Mouse (Mus musculus): ENCODE measurements at regions not wholly inside any gene's neighbourhood (a gene's known extent, or its start where the extent isn't known, plus 50 kb on each side); places are given as distances from the start of the nearest gene placed in this dataset.

- no peak overlapping the region for H3K4me3 ChIP-seq
- no peaks in the 10 kb centered on the region for H3K36me3 ChIP-seq (replicated peaks)
- H3K9me3 ChIP-seq: no peaks in the 10 kb centered on the region
- DNase-seq (ENCODE audit: low spot score): no peak
- WGBS: 88% methylated on average over 20 of the region's 20 CpGs
- H3K27ac ChIP-seq (replicated peaks): no peak overlapping the region
- H3K4me1 ChIP-seq: peaks cover 5% of the 10 kb centered on the region; the same call in 1 of the 2 replicates
- no peaks in the 10 kb centered on the region for H3K27me3 ChIP-seq (replicated peaks; ENCODE audit: low read depth, poor library complexity, severe bottlenecking)
Measured at GRCm38 (mm10) chr3:18937333-18938122, 690.9 kb downstream of the 1700064H15Rik start.

- Histone ChIP-seq H3K27me3 (replicated peaks; ENCODE audit: low read depth, poor library complexity, severe bottlenecking) (no peaks in the 10 kb centered on the region), H3K4me1 (no peaks in the 10 kb centered on the region), H3K36me3 (replicated peaks) (no peaks in the 10 kb centered on the region), H3K4me3 (no peak overlapping the region), H3K9me3 (no peaks in the 10 kb centered on the region), H3K27ac (replicated peaks) (no peak overlapping the region)
- 81% methylated on average over 11 of the region's 11 CpGs for WGBS
- no peak for DNase-seq (ENCODE audit: low spot score)
Measured at GRCm38 (mm10) chr3:18941301-18942177, 686.9 kb downstream of the 1700064H15Rik start.

GRCm38 (mm10) chr3:18960341-18960740 is 668.1 kb downstream of the 1700064H15Rik start:
- H3K36me3 ChIP-seq (replicated peaks): no peaks in the 10 kb centered on the region
- no peak overlapping the region for H3K4me3 ChIP-seq
- no peak for DNase-seq (ENCODE audit: low spot score)
- H3K27me3 ChIP-seq (replicated peaks; ENCODE audit: low read depth, poor library complexity, severe bottlenecking): no peaks in the 10 kb centered on the region
- H3K27ac ChIP-seq (replicated peaks): no peak overlapping the region
- WGBS: 80% methylated on average over 1 of the region's 1 CpGs
- H3K9me3 ChIP-seq: no peaks in the 10 kb centered on the region
- no peaks in the 10 kb centered on the region for H3K4me1 ChIP-seq

- no peaks in the 10 kb centered on the region for H3K36me3 ChIP-seq (replicated peaks)
- H3K4me1 ChIP-seq: no peaks in the 10 kb centered on the region
- no peak overlapping the region for H3K4me3 ChIP-seq
- H3K27ac ChIP-seq (replicated peaks): no peak overlapping the region
- no peak for DNase-seq (ENCODE audit: low spot score)
- H3K27me3 ChIP-seq (replicated peaks; ENCODE audit: low read depth, poor library complexity, severe bottlenecking): no peaks in the 10 kb centered on the region
- H3K9me3 ChIP-seq: no peaks in the 10 kb centered on the region
- WGBS: 92% methylated on average over 3 of the region's 3 CpGs
Measured at GRCm38 (mm10) chr3:18988662-18989061, 639.8 kb downstream of the 1700064H15Rik start.

- Histone ChIP-seq H3K36me3 (replicated peaks) (no peaks in the 10 kb centered on the region), H3K9me3 (no peaks in the 10 kb centered on the region), H3K4me3 (no peak overlapping the region), H3K4me1 (no peaks in the 10 kb centered on the region), H3K27ac (replicated peaks) (no peak overlapping the region), H3K27me3 (replicated peaks; ENCODE audit: low read depth, poor library complexity, severe bottlenecking) (no peaks in the 10 kb centered on the region)
- 64% methylated on average over 13 of the region's 13 CpGs for WGBS
- DNase-seq (ENCODE audit: low spot score): peak; percentile 15
Measured at GRCm38 (mm10) chr3:18989577-18990240, 638.8 kb downstream of the 1700064H15Rik start.

GRCm38 (mm10) chr3:19000179-19000578 is 628.3 kb downstream of the 1700064H15Rik start:
- 85% methylated on average over 5 of the region's 5 CpGs for WGBS
- no peak for DNase-seq (ENCODE audit: low spot score)
- H3K36me3 ChIP-seq (replicated peaks): no peaks in the 10 kb centered on the region
- H3K27me3 ChIP-seq (replicated peaks; ENCODE audit: low read depth, poor library complexity, severe bottlenecking): no peaks in the 10 kb centered on the region
- H3K4me1 ChIP-seq: no peaks in the 10 kb centered on the region
- H3K9me3 ChIP-seq: no peaks in the 10 kb centered on the region
- H3K4me3 ChIP-seq: no peak overlapping the region
- no peak overlapping the region for H3K27ac ChIP-seq (replicated peaks)

- DNase-seq (ENCODE audit: low spot score): no peak
- no peaks in the 10 kb centered on the region for H3K36me3 ChIP-seq (replicated peaks)
- no peaks in the 10 kb centered on the region for H3K27me3 ChIP-seq (replicated peaks; ENCODE audit: low read depth, poor library complexity, severe bottlenecking)
- 85% methylated on average over 7 of the region's 7 CpGs for WGBS
- H3K27ac ChIP-seq (replicated peaks): no peak overlapping the region
- no peaks in the 10 kb centered on the region for H3K9me3 ChIP-seq
- H3K4me1 ChIP-seq: no peaks in the 10 kb centered on the region
- H3K4me3 ChIP-seq: no peak overlapping the region
Measured at GRCm38 (mm10) chr3:19002056-19002455, 626.4 kb downstream of the 1700064H15Rik start.

GRCm38 (mm10) chr3:19004792-19005191 is 623.7 kb downstream of the 1700064H15Rik start:
- Histone ChIP-seq H3K27ac (replicated peaks) (no peak overlapping the region), H3K4me1 (no peaks in the 10 kb centered on the region), H3K36me3 (replicated peaks) (no peaks in the 10 kb centered on the region), H3K9me3 (no peaks in the 10 kb centered on the region), H3K27me3 (replicated peaks; ENCODE audit: low read depth, poor library complexity, severe bottlenecking) (no peaks in the 10 kb centered on the region), H3K4me3 (no peak overlapping the region)
- no peak for DNase-seq (ENCODE audit: low spot score)
- WGBS: 78% methylated on average over 1 of the region's 1 CpGs

GRCm38 (mm10) chr3:19044566-19044965 is 583.9 kb downstream of the 1700064H15Rik start:
- Histone ChIP-seq H3K4me3 (no peak overlapping the region), H3K27me3 (replicated peaks; ENCODE audit: low read depth, poor library complexity, severe bottlenecking) (no peaks in the 10 kb centered on the region), H3K4me1 (no peaks in the 10 kb centered on the region), H3K36me3 (replicated peaks) (no peaks in the 10 kb centered on the region), H3K9me3 (no peaks in the 10 kb centered on the region), H3K27ac (replicated peaks) (no peak overlapping the region)
- 75% methylated on average over 3 of the region's 3 CpGs for WGBS
- no peak for DNase-seq (ENCODE audit: low spot score)

- Histone ChIP-seq H3K27me3 (replicated peaks; ENCODE audit: low read depth, poor library complexity, severe bottlenecking) (no peaks in the 10 kb centered on the region), H3K36me3 (replicated peaks) (no peaks in the 10 kb centered on the region), H3K9me3 (no peaks in the 10 kb centered on the region), H3K4me1 (no peaks in the 10 kb centered on the region), H3K4me3 (no peak overlapping the region), H3K27ac (replicated peaks) (no peak overlapping the region)
- DNase-seq (ENCODE audit: low spot score): no peak
Measured at GRCm38 (mm10) chr3:19045933-19046332, 582.5 kb downstream of the 1700064H15Rik start.

GRCm38 (mm10) chr3:19046610-19047009 is 581.9 kb downstream of the 1700064H15Rik start:
- Histone ChIP-seq H3K27me3 (replicated peaks; ENCODE audit: low read depth, poor library complexity, severe bottlenecking) (no peaks in the 10 kb centered on the region), H3K9me3 (no peaks in the 10 kb centered on the region), H3K4me1 (no peaks in the 10 kb centered on the region), H3K27ac (replicated peaks) (no peak overlapping the region), H3K4me3 (no peak overlapping the region), H3K36me3 (replicated peaks) (no peaks in the 10 kb centered on the region)
- no peak for DNase-seq (ENCODE audit: low spot score)
- WGBS: 85% methylated on average over 1 of the region's 1 CpGs

GRCm38 (mm10) chr3:19055961-19056360 is 572.5 kb downstream of the 1700064H15Rik start:
- Histone ChIP-seq H3K9me3 (no peaks in the 10 kb centered on the region), H3K4me1 (peaks cover 8% of the 10 kb centered on the region), H3K4me3 (no peak overlapping the region), H3K27ac (replicated peaks) (no peak overlapping the region), H3K36me3 (replicated peaks) (no peaks in the 10 kb centered on the region), H3K27me3 (replicated peaks; ENCODE audit: low read depth, poor library complexity, severe bottlenecking) (peaks cover 18% of the 10 kb centered on the region)
- DNase-seq (ENCODE audit: low spot score): no peak
- WGBS: 76% methylated on average over 3 of the region's 3 CpGs
